Mouse (Mus musculus) C2C12 (cell line): Measurements from ENCODE around the gene Hoxb8. TPM values are rescaled to one million over a fixed set of nuclear protein-coding genes. Genes with fewer than 3 reads are reported as not detected.

Experiments
- H3K27me3 ChIP-seq: one replicate; pipeline ENCODE4 v1.6.1; 2011; ENCODE audit not compliant: control insufficient read depth, insufficient read depth, insufficient read length
- H3K36me3 ChIP-seq: one replicate; pipeline ENCODE4 v1.6.1; 2011; ENCODE audit not compliant: control insufficient read depth, insufficient read depth
- H3K4me3 ChIP-seq: one replicate; pipeline ENCODE4 v1.5.1; 2011; ENCODE audit warnings: mild to moderate bottlenecking, control low read depth; ENCODE audit not compliant: poor library complexity, insufficient read depth, severe bottlenecking
- H3K79me2 ChIP-seq: one replicate; pipeline ENCODE4 v1.6.1; 2011; ENCODE audit not compliant: control insufficient read depth, insufficient read depth
- H3K79me3 ChIP-seq: one replicate; pipeline ENCODE4 v1.6.1; 2011; ENCODE audit warnings: low read depth, control low read depth
- H3ac ChIP-seq: one replicate; pipeline ENCODE3; 2011; ENCODE audit warnings: low read depth; ENCODE audit not compliant: control insufficient read depth, insufficient read length
- CEBPB ChIP-seq: IDR thresholded peaks from one replicate; pipeline ENCODE4 v1.6.1; 2011; ENCODE audit warnings: low read depth, mild to moderate bottlenecking, control low read depth, moderate library complexity
- CTCF ChIP-seq: IDR thresholded peaks from one replicate; pipeline ENCODE4 v1.5.1; 2011; ENCODE audit not compliant: control insufficient read depth, insufficient read depth, insufficient read length
- FOSL1 ChIP-seq: IDR thresholded peaks from one replicate; pipeline ENCODE4 v1.8.0; 2011; ENCODE audit warnings: mild to moderate bottlenecking, low read length; ENCODE audit not compliant: poor library complexity, insufficient read depth, severe bottlenecking
- MAX ChIP-seq: IDR thresholded peaks from one replicate; pipeline ENCODE4 v1.6.1; 2011; ENCODE audit warnings: mild to moderate bottlenecking, control low read depth
- MYOD1 ChIP-seq: IDR thresholded peaks from one replicate; pipeline ENCODE4 v1.6.1; 2011; ENCODE audit warnings: low read depth; ENCODE audit not compliant: control insufficient read depth, insufficient read length
- MYOG ChIP-seq: IDR thresholded peaks from one replicate; pipeline ENCODE4 v1.6.1; 2011; ENCODE audit not compliant: control insufficient read depth, insufficient read length; ENCODE audit errors: extremely low read depth
- USF1 ChIP-seq: IDR thresholded peaks from one replicate; pipeline ENCODE4 v1.6.1; 2011; ENCODE audit warnings: low read depth, mild to moderate bottlenecking, control low read depth, moderate library complexity
- polyA plus RNA-seq: library from polyadenylated mRNA; unstranded; fragments of >200 nt; fragmentation: generic; extraction: Trizol; gene quantifications from one replicate; pipeline ENCODE4 v1.2.1, GENCODE M21; 2012; ENCODE audit warnings: missing spikeins

The Hoxb8 gene
- polyA plus RNA-seq, 1 experiment = 0.02 TPM

- Histone ChIP-seq H3K27me3 (peaks cover 94% of the 10 kb centered on the region), H3K79me3 (no peaks in the 10 kb centered on the region), H3K36me3 (no peaks in the 10 kb centered on the region), H3K79me2 (no peaks in the 10 kb centered on the region), H3ac (no peak overlapping the region), H3K4me3 (no peak overlapping the region)
- TF ChIP-seq FOSL1 (no peak), MYOG (no peak)
These were observed 16.4 kb downstream of the Hoxb8 start for GRCm38 (mm10) chr11:96297968-96298635.

GRCm38 (mm10) chr11:96298895-96299667 is 17.4 kb downstream of the Hoxb8 start:
- peaks cover 95% of the 10 kb centered on the region for H3K27me3 ChIP-seq
- H3K4me3 ChIP-seq = no peak overlapping the region
- no peaks in the 10 kb centered on the region for H3K79me3 ChIP-seq
- no peaks in the 10 kb centered on the region for H3K79me2 ChIP-seq
- H3K36me3 ChIP-seq = no peaks in the 10 kb centered on the region
- TF ChIP-seq CEBPB = no peak
- no peak for TF ChIP-seq CTCF
- no peak for TF ChIP-seq MYOD1
- TF ChIP-seq MYOG = no peak
- no peak for TF ChIP-seq MAX
- TF ChIP-seq FOSL1 = no peak
- no peak for TF ChIP-seq USF1
- H3ac ChIP-seq = peak overlapping the region; percentile 63

- TF ChIP-seq MYOG (no peak), MYOD1 (no peak), MAX (no peak), CTCF (no peak), CEBPB (no peak), USF1 (no peak), FOSL1 (no peak)
- Histone ChIP-seq H3K4me3 (no peak overlapping the region), H3K36me3 (no peaks in the 10 kb centered on the region), H3K27me3 (peaks cover 93% of the 10 kb centered on the region), H3K79me2 (no peaks in the 10 kb centered on the region), H3ac (no peak overlapping the region), H3K79me3 (no peaks in the 10 kb centered on the region)
These were observed 18.1 kb downstream of the Hoxb8 start for GRCm38 (mm10) chr11:96299781-96300180.

GRCm38 (mm10) chr11:96300354-96301063 is 18.8 kb downstream of the Hoxb8 start:
- H3K27me3 ChIP-seq = peaks cover 91% of the 10 kb centered on the region
- no peaks in the 10 kb centered on the region for H3K79me3 ChIP-seq
- TF ChIP-seq CTCF (no peak), CEBPB (no peak), MYOG (no peak), MAX (no peak), USF1 (no peak), FOSL1 (no peak), MYOD1 (no peak)
- H3K36me3 ChIP-seq = no peaks in the 10 kb centered on the region
- no peaks in the 10 kb centered on the region for H3K79me2 ChIP-seq
- no peak overlapping the region for H3ac ChIP-seq
- H3K4me3 ChIP-seq = no peak overlapping the region

- TF ChIP-seq CEBPB (no peak), CTCF (no peak), FOSL1 (no peak)
- Histone ChIP-seq H3ac (no peak overlapping the region), H3K36me3 (no peaks in the 10 kb centered on the region), H3K79me2 (no peaks in the 10 kb centered on the region), H3K27me3 (peaks cover 91% of the 10 kb centered on the region), H3K4me3 (no peak overlapping the region), H3K79me3 (no peaks in the 10 kb centered on the region)
These were observed 19.3 kb downstream of the Hoxb8 start for GRCm38 (mm10) chr11:96301064-96301431.

GRCm38 (mm10) chr11:96301837-96302236 is 20.1 kb downstream of the Hoxb8 start:
- peaks cover 90% of the 10 kb centered on the region for H3K27me3 ChIP-seq
- H3ac ChIP-seq = no peak overlapping the region
- TF ChIP-seq USF1 (no peak), FOSL1 (no peak), MYOG (no peak), MAX (no peak), MYOD1 (no peak), CTCF (no peak), CEBPB (no peak)
- no peaks in the 10 kb centered on the region for H3K79me3 ChIP-seq
- H3K79me2 ChIP-seq = no peaks in the 10 kb centered on the region
- H3K4me3 ChIP-seq = no peak overlapping the region
- H3K36me3 ChIP-seq = no peaks in the 10 kb centered on the region
